8 mouse cellular contexts compared by ENCODE assay signal in genomic region chr12:84053173-84053572, GRCm38 (mm10). TPM values are rescaled to one million over a fixed set of nuclear protein-coding genes. Genes with fewer than 3 reads are reported as not detected.
DNase-seq lines count a peak whose midpoint lies in the region; ATAC-seq and TF ChIP-seq lines count a peak whose summit lies in the region.

No protein-coding gene starts in this region.

- no peak overlapping the region for H3K9ac ChIP-seq in heart, adult 2 months (ENCODE audit: low read depth, low read length)
- H3K9ac ChIP-seq in heart, embryonic 15.5 days, result peak overlapping the region; percentile 41
- H3K9ac ChIP-seq in liver, postnatal 0 days (replicated peaks), result peak overlapping the region; percentile 60; the same call in 1 of the 2 replicates

- no peaks in the 10 kb centered on the region for H3K36me3 ChIP-seq in heart, adult 2 months (ENCODE audit: control insufficient read depth, insufficient read depth, low read length)
- H3K36me3 ChIP-seq in heart, embryonic 15.5 days, result no peaks in the 10 kb centered on the region
- no peaks in the 10 kb centered on the region for H3K36me3 ChIP-seq in liver, postnatal 0 days (replicated peaks; ENCODE audit: insufficient read depth, low read length)

- TF ChIP-seq EP300 in heart, adult 2 months (IDR thresholded peaks at IDR 0.05; ENCODE audit: insufficient read depth, low read depth, low read length), result no peak
- 0 out of 2 replicates have a peak, but pooled peaks have one; percentile 5 for TF ChIP-seq EP300 in liver, postnatal 0 days (IDR thresholded peaks at IDR 0.05; ENCODE audit: low read depth)

- no peak overlapping the region for H3K27ac ChIP-seq in heart, adult 2 months
- no peak overlapping the region for H3K27ac ChIP-seq in heart, embryonic 15.5 days
- peak overlapping the region; percentile 55 for H3K27ac ChIP-seq in liver, postnatal 0 days (ENCODE audit: low read depth)

- H3K79me2 ChIP-seq in heart, adult 2 months (replicated peaks; ENCODE audit: control insufficient read depth, insufficient read depth, low read length), result no peaks in the 10 kb centered on the region

- ATAC-seq in heart, embryonic 15.5 days (replicated peaks; ENCODE audit: insufficient number of reproducible peaks, insufficient read depth, low FRiP score, low read depth), result no peak
- peak; percentile 62 for ATAC-seq in liver, postnatal 0 days
- ATAC-seq in megakaryocyte progenitor cell, adult 5-6 weeks (replicated peaks; ENCODE audit: poor library complexity), result no peak

- no peaks in the 10 kb centered on the region for H3K27me3 ChIP-seq in heart, adult 2 months (ENCODE audit: control insufficient read depth, insufficient read depth, low read length)
- peaks cover 19% of the 10 kb centered on the region; the same call in 1 of the 2 replicates for H3K27me3 ChIP-seq in heart, embryonic 15.5 days
- peaks cover 15% of the 10 kb centered on the region; the same call in 1 of the 2 replicates for H3K27me3 ChIP-seq in liver, postnatal 0 days (ENCODE audit: insufficient read depth, low read length)

- H3K4me1 ChIP-seq in heart, adult 2 months (ENCODE audit: control insufficient read depth, insufficient read depth, low read length), result no peaks in the 10 kb centered on the region
- H3K4me1 ChIP-seq in heart, embryonic 15.5 days (replicated peaks), result peaks cover 7% of the 10 kb centered on the region
- 0 out of 2 replicates have a peak, but pooled peaks cover 4% of the 10 kb centered on the region for H3K4me1 ChIP-seq in liver, postnatal 0 days (ENCODE audit: insufficient read depth)

- DNase-seq in heart, adult 2 months, result no peak
- no peak for DNase-seq in heart, postnatal 4 days
- DNase-seq in brain, adult 2 months (ENCODE audit: low read depth, low spot score), result peak; percentile 25
- peak; percentile 24 for DNase-seq in liver, postnatal 0 days
- DNase-seq in right cerebral cortex, postnatal 36 days (ENCODE audit: low spot score in 2 of 2), result no peak
- DNase-seq in gastrocnemius, adult 18-20 months (ENCODE audit: low spot score), result no peak

- TF ChIP-seq CTCF in heart, adult 2 months (IDR thresholded peaks at IDR 0.05), result no peak
- no peak for TF ChIP-seq CTCF in liver, postnatal 0 days (IDR thresholded peaks at IDR 0.05; ENCODE audit: low read depth)

- peak overlapping the region; percentile 94 for H3K4me2 ChIP-seq in heart, embryonic 15.5 days
- peak overlapping the region; percentile 65 for H3K4me2 ChIP-seq in liver, postnatal 0 days (ENCODE audit: low read depth, low read length)

- no peak for TF ChIP-seq POLR2A in heart, adult 2 months (IDR thresholded peaks at IDR 0.05; ENCODE audit: insufficient read depth, low read depth, low read length)

- intact Hi-C loops in heart, adult 2 months (cut with DNase I), result no loop called here

- H3K9me3 ChIP-seq in heart, embryonic 15.5 days (replicated peaks), result no peaks in the 10 kb centered on the region
- no peaks in the 10 kb centered on the region for H3K9me3 ChIP-seq in liver, postnatal 0 days (ENCODE audit: low read length)

- 13% methylated on average over 16 of the region's 16 CpGs for WGBS in heart, adult 2 months
- 5% methylated on average over 16 of the region's 16 CpGs for WGBS in heart, embryonic 15.5 days
- 15% methylated on average over 16 of the region's 16 CpGs for WGBS in liver, postnatal 0 days (ENCODE audit: insufficient replicate concordance)

- H3K4me3 ChIP-seq in heart, adult 2 months, result peak overlapping the region; percentile 24; the same call in 1 of the 2 replicates
- H3K4me3 ChIP-seq in heart, embryonic 15.5 days, result peak overlapping the region; percentile 54
- peak overlapping the region; percentile 45 for H3K4me3 ChIP-seq in liver, postnatal 0 days (ENCODE audit: low read depth, low read length)

RNA-seq across cellular contexts. Expression of gene Acot3, which starts 1.2 kb away (rescaled TPM):
- under 1 TPM; 0.84 TPM for total RNA-seq in heart, adult 2 months (2021)
- polyA plus RNA-seq in heart, adult 2 months (2012; rRNA removed), result 0.32 and 0.57 TPM in 2 replicates
- 1 to 10 TPM; 2.2 to 2.5 TPM for total RNA-seq in heart, postnatal 4 days (2021)
- 0.56 and 0.73 TPM in 2 replicates for polyA plus RNA-seq in heart, embryonic 15.5 days (2015; fragmentation: Nextera tagmentation; extraction: Ambion mirVana)
- 37.2 and 43.0 TPM in 2 replicates for polyA plus RNA-seq in liver, postnatal 0 days (2015; fragmentation: Nextera tagmentation; extraction: Ambion mirVana)
- not detected for total RNA-seq in gastrocnemius, adult 18-20 months (2021)
- total RNA-seq in megakaryocyte progenitor cell, adult 5-6 weeks (2015), result not detected in 2 replicates
- not detected in 2 replicates for total RNA-seq in megakaryocyte progenitor cell, adult 5-6 weeks (2017)

RNA-seq across cellular contexts. Expression of gene Gm49366, which starts 14.4 kb away (rescaled TPM):
- not detected for total RNA-seq in heart, adult 2 months (2021)
- polyA plus RNA-seq in heart, adult 2 months (2012; rRNA removed), result 2.0 TPM in 1 of 2 replicates, not detected in the other
- not detected for total RNA-seq in heart, postnatal 4 days (2021)
- not detected in 2 replicates for polyA plus RNA-seq in heart, embryonic 15.5 days (2015; fragmentation: Nextera tagmentation; extraction: Ambion mirVana)
- not detected in 2 replicates for polyA plus RNA-seq in liver, postnatal 0 days (2015; fragmentation: Nextera tagmentation; extraction: Ambion mirVana)
- not detected for total RNA-seq in gastrocnemius, adult 18-20 months (2021)
- not detected in 2 replicates for total RNA-seq in megakaryocyte progenitor cell, adult 5-6 weeks (2015)
- not detected in 2 replicates for total RNA-seq in megakaryocyte progenitor cell, adult 5-6 weeks (2017)

RNA-seq across cellular contexts. Expression of gene Acot4, which starts 15.0 kb away (rescaled TPM):
- total RNA-seq in heart, adult 2 months (2021), result 1 to 10 TPM in 1 of 2 experiments, under 1 TPM in 1; 0.91 to 1.3 TPM
- polyA plus RNA-seq in heart, adult 2 months (2012; rRNA removed), result 0.53 and 0.61 TPM in 2 replicates
- total RNA-seq in heart, postnatal 4 days (2021), result 1 to 10 TPM; 1.3 to 1.5 TPM
- polyA plus RNA-seq in heart, embryonic 15.5 days (2015; fragmentation: Nextera tagmentation; extraction: Ambion mirVana), result 0.16 and 0.29 TPM in 2 replicates
- 29.0 and 35.0 TPM in 2 replicates for polyA plus RNA-seq in liver, postnatal 0 days (2015; fragmentation: Nextera tagmentation; extraction: Ambion mirVana)
- total RNA-seq in gastrocnemius, adult 18-20 months (2021), result under 1 TPM; 0.07 to 0.14 TPM
- 0.07 TPM in 1 of 2 replicates, not detected in the other for total RNA-seq in megakaryocyte progenitor cell, adult 5-6 weeks (2015)
- total RNA-seq in megakaryocyte progenitor cell, adult 5-6 weeks (2017), result 0.03 TPM in 1 of 2 replicates, not detected in the other

RNA-seq across cellular contexts. Expression of gene Acot5, which starts 16.0 kb away (rescaled TPM):
- total RNA-seq in heart, adult 2 months (2021), result not detected
- polyA plus RNA-seq in heart, adult 2 months (2012; rRNA removed), result not detected in 2 replicates
- total RNA-seq in heart, postnatal 4 days (2021), result under 1 TPM in 1 of 2 experiments, not detected in 1; 0.21 TPM
- 0.10 TPM in 1 of 2 replicates, not detected in the other for polyA plus RNA-seq in heart, embryonic 15.5 days (2015; fragmentation: Nextera tagmentation; extraction: Ambion mirVana)
- 0.37 and 0.54 TPM in 2 replicates for polyA plus RNA-seq in liver, postnatal 0 days (2015; fragmentation: Nextera tagmentation; extraction: Ambion mirVana)
- total RNA-seq in gastrocnemius, adult 18-20 months (2021), result not detected
- not detected in 2 replicates for total RNA-seq in megakaryocyte progenitor cell, adult 5-6 weeks (2015)
- not detected in 2 replicates for total RNA-seq in megakaryocyte progenitor cell, adult 5-6 weeks (2017)

RNA-seq across cellular contexts. Expression of gene Acot1, which starts 43.9 kb away (rescaled TPM):
- total RNA-seq in heart, adult 2 months (2021), result 10 to 100 TPM; 53.0 to 54.4 TPM
- polyA plus RNA-seq in heart, adult 2 months (2012; rRNA removed), result 8.1 and 22.9 TPM in 2 replicates
- 100 to 1,000 TPM; 161 to 177 TPM for total RNA-seq in heart, postnatal 4 days (2021)
- 27.7 and 29.8 TPM in 2 replicates for polyA plus RNA-seq in heart, embryonic 15.5 days (2015; fragmentation: Nextera tagmentation; extraction: Ambion mirVana)
- polyA plus RNA-seq in liver, postnatal 0 days (2015; fragmentation: Nextera tagmentation; extraction: Ambion mirVana), result 87.8 and 106 TPM in 2 replicates
- 1 to 10 TPM; 3.1 to 3.3 TPM for total RNA-seq in gastrocnemius, adult 18-20 months (2021)
- total RNA-seq in megakaryocyte progenitor cell, adult 5-6 weeks (2015), result 10.8 and 14.6 TPM in 2 replicates
- 11.8 and 13.6 TPM in 2 replicates for total RNA-seq in megakaryocyte progenitor cell, adult 5-6 weeks (2017)

Comparison
In these comparisons a context has a peak if more than half of its experiments do, and no peak if none do; other contexts are left out.
1. DNase-seq: peak in brain, adult 2 months (single experiment) and liver, postnatal 0 days (single experiment); none in heart, adult 2 months (0 of 2), heart, postnatal 4 days (single experiment), right cerebral cortex, postnatal 36 days (0 of 2) and gastrocnemius, adult 18-20 months (single experiment).
2. Peak in every context shown above with its lines, with median percentiles within 50 percentile points of each other: H3K4me3 ChIP-seq.